Mouse (Mus musculus) mesoderm, embryonic 11.5 days (tissue): ENCODE data around the gene Abl1.
A peak's percentile ranks its signal among the peaks of the same experiment; 100 is the strongest.

ENCODE experiments used
- DNase-seq: peaks from one replicate; pipeline ENCODE4 v3.0.0-alpha.2; 2012; ENCODE audit warnings: low read depth, low spot score

The Abl1 gene

GRCm38 (mm10) chr2:31787029-31787428 lies 98.9 kb downstream of the Abl1 start:
- DNase-seq = peak; percentile 83

- DNase-seq = no peak
Observed at GRCm38 (mm10) chr2:31788227-31788626, 100.1 kb downstream of the Abl1 start.

- DNase-seq = no peak
Observed at GRCm38 (mm10) chr2:31789215-31789614, 101.0 kb downstream of the Abl1 start.

- DNase-seq = no peak
Observed at GRCm38 (mm10) chr2:31790728-31791251, 102.6 kb downstream of the Abl1 start.

GRCm38 (mm10) chr2:31791260-31791659 lies 103.1 kb downstream of the Abl1 start:
- no peak for DNase-seq

GRCm38 (mm10) chr2:31792611-31793010 lies 104.4 kb downstream of the Abl1 start:
- no peak for DNase-seq

- DNase-seq = no peak
Observed at GRCm38 (mm10) chr2:31796943-31797342, 108.8 kb downstream of the Abl1 start.

- no peak for DNase-seq
Observed at GRCm38 (mm10) chr2:31801416-31801815, 113.2 kb downstream of the Abl1 start.

GRCm38 (mm10) chr2:31802811-31803210 lies 114.6 kb downstream of the Abl1 start:
- no peak for DNase-seq

- no peak for DNase-seq
Observed at GRCm38 (mm10) chr2:31803480-31803879, 115.3 kb downstream of the Abl1 start.

- peak; percentile 39 for DNase-seq
Observed at GRCm38 (mm10) chr2:31806639-31807382, 118.6 kb downstream of the Abl1 start.

- no peak for DNase-seq
Observed at GRCm38 (mm10) chr2:31808410-31809357, 120.5 kb downstream of the Abl1 start.

GRCm38 (mm10) chr2:31809358-31809740 lies 121.2 kb downstream of the Abl1 start:
- no peak for DNase-seq

GRCm38 (mm10) chr2:31810444-31810843 lies 122.3 kb downstream of the Abl1 start, which contains the start of gene Qrfp:
Gene Qrfp (minus strand): TSS chr2:31810580.
- DNase-seq = no peak

GRCm38 (mm10) chr2:31811086-31811958 lies 123.1 kb downstream of the Abl1 start:
- DNase-seq = no peak

- no peak for DNase-seq
Observed at GRCm38 (mm10) chr2:31813641-31814040, 125.5 kb downstream of the Abl1 start.

GRCm38 (mm10) chr2:31814699-31815098 lies 126.5 kb downstream of the Abl1 start:
- DNase-seq = no peak

GRCm38 (mm10) chr2:31815367-31815766 lies 127.2 kb downstream of the Abl1 start:
- DNase-seq = peak; percentile 74

GRCm38 (mm10) chr2:31822524-31823371 lies 134.6 kb downstream of the Abl1 start:
- peak; percentile 70 for DNase-seq
